16 mouse cellular contexts compared by ENCODE assay signal in the genomic region with DNA sequence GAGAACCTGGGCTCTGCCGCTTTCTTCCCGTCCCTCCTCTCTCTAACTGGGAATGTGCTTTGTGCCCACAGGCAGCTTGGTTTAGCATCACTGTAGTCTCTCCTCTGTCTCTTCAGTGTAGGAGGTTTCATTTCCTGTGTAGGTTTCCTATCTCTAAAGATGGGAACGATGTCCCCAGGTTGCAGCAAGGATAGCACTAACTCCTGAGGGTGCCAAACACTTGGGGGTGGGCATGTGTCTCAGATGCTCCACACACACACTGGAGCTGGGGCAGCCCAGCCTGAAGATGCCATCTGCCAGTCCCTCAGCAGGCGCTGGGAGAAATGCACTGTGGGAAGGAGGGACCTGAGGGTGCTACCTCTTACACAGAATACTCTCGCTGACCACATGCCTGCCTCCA. TPM values are rescaled to one million over a fixed set of nuclear protein-coding genes. Genes with fewer than 3 reads are reported as not detected.
DNase-seq lines count a peak whose midpoint lies in the region; ATAC-seq and TF ChIP-seq lines count a peak whose summit lies in the region.
"Had no signal": no experiment of that assay in that cellular context is flagged by ENCODE, and none has a peak within 500 bp of the region (broad histone marks: within the 10 kb centered on the region; RNA-seq: fewer than 3 reads in every experiment).

No protein-coding gene starts in this region.

- no peak for ATAC-seq in limb, embryonic 12.5 days (ENCODE audit: insufficient number of reproducible peaks, insufficient read depth, low FRiP score, low TSS enrichment, low read depth)
- ATAC-seq in intestine, postnatal 0 days: no peak
- ATAC-seq: forebrain, postnatal 0 days had no signal

- H3K4me1 ChIP-seq in embryonic facial prominence, embryonic 10.5 days: peaks cover 51% of the 10 kb centered on the region
- H3K4me1 ChIP-seq in limb, embryonic 12.5 days (replicated peaks): peaks cover 49% of the 10 kb centered on the region
- H3K4me1 ChIP-seq in intestine, postnatal 0 days (replicated peaks; ENCODE audit: control insufficient read depth, insufficient read depth, low read length): no peaks in the 10 kb centered on the region; the same call in 1 of the 2 replicates
- H3K4me1 ChIP-seq: liver, embryonic 13.5 days had no signal

- TF ChIP-seq CTCF in intestine, postnatal 0 days (IDR thresholded peaks at IDR 0.05; ENCODE audit: low read depth): no peak

- no peak overlapping the region for H3K4me3 ChIP-seq in embryonic facial prominence, embryonic 10.5 days
- no peak overlapping the region for H3K4me3 ChIP-seq in limb, embryonic 12.5 days (replicated peaks)
- no peak overlapping the region for H3K4me3 ChIP-seq in intestine, postnatal 0 days (ENCODE audit: low read depth, low read length)
- H3K4me3 ChIP-seq: embryonic facial prominence, embryonic 13.5 days; liver, embryonic 13.5 days had no signal

- no peaks in the 10 kb centered on the region for H3K27me3 ChIP-seq in embryonic facial prominence, embryonic 10.5 days (replicated peaks; ENCODE audit: low read depth, poor library complexity, severe bottlenecking)
- H3K27me3 ChIP-seq in limb, embryonic 12.5 days: peaks cover 2% of the 10 kb centered on the region; the same call in 1 of the 2 replicates
- no peaks in the 10 kb centered on the region for H3K27me3 ChIP-seq in intestine, postnatal 0 days (replicated peaks; ENCODE audit: control insufficient read depth, insufficient read depth, low read length)
- H3K27me3 ChIP-seq: CH12.LX; embryonic facial prominence, embryonic 13.5 days; liver, embryonic 13.5 days had no signal

- peaks cover 54% of the 10 kb centered on the region for H3K36me3 ChIP-seq in embryonic facial prominence, embryonic 10.5 days (replicated peaks)
- H3K36me3 ChIP-seq in limb, embryonic 12.5 days: peaks cover 33% of the 10 kb centered on the region
- H3K36me3 ChIP-seq in intestine, postnatal 0 days (ENCODE audit: control insufficient read depth, insufficient read depth): peaks cover 5% of the 10 kb centered on the region; the same call in 1 of the 2 replicates

- no peak overlapping the region for H3K4me2 ChIP-seq in limb, embryonic 12.5 days
- no peak overlapping the region for H3K4me2 ChIP-seq in intestine, postnatal 0 days (replicated peaks; ENCODE audit: low read depth)
- H3K4me2 ChIP-seq: embryonic facial prominence, embryonic 13.5 days; liver, embryonic 13.5 days had no signal

- peak; percentile 60 to 62 for DNase-seq in layer of hippocampus, adult 8-10 months (ENCODE audit: low spot score in 2 of 2)
- DNase-seq in layer of hippocampus, postnatal 14 days (ENCODE audit: low spot score in 2 of 2): no peak
- no peak for DNase-seq in embryonic facial prominence, embryonic 10.5 days (ENCODE audit: low spot score)
- peak; percentile 48 to 72 for DNase-seq in frontal cortex, postnatal 14 days (ENCODE audit: low spot score in 2 of 2)
- DNase-seq in yolk sac, embryonic 10.5 days (ENCODE audit: low spot score): no peak
- DNase-seq: cerebellum, adult 9-11 months; forebrain, postnatal 0 days; heart, postnatal 14 days; kidney, adult 11 months; liver, embryonic 13.5 days; midbrain, embryonic 14.5 days; thymus, postnatal 36 days had no signal

- WGBS in embryonic facial prominence, embryonic 10.5 days: 81% methylated on average over 5 of the region's 5 CpGs
- 84% methylated on average over 5 of the region's 5 CpGs for WGBS in limb, embryonic 12.5 days
- 88% methylated on average over 5 of the region's 5 CpGs for WGBS in intestine, postnatal 0 days

- H3K27ac ChIP-seq in embryonic facial prominence, embryonic 10.5 days (replicated peaks): peak overlapping the region; percentile 79
- 0 out of 2 replicates have a peak overlapping the region, but pooled peaks have one; percentile 2 for H3K27ac ChIP-seq in limb, embryonic 12.5 days
- H3K27ac ChIP-seq in intestine, postnatal 0 days (ENCODE audit: low read depth, low read length): no peak overlapping the region
- H3K27ac ChIP-seq: embryonic facial prominence, embryonic 13.5 days; liver, embryonic 13.5 days had no signal

- H3K9ac ChIP-seq in limb, embryonic 12.5 days (replicated peaks): no peak overlapping the region
- H3K9ac ChIP-seq in intestine, postnatal 0 days (ENCODE audit: low read depth, low read length): no peak overlapping the region
- H3K9ac ChIP-seq: embryonic facial prominence, embryonic 13.5 days; forebrain, postnatal 0 days; liver, embryonic 13.5 days had no signal

- H3K9me3 ChIP-seq in embryonic facial prominence, embryonic 10.5 days: no peaks in the 10 kb centered on the region
- no peaks in the 10 kb centered on the region for H3K9me3 ChIP-seq in limb, embryonic 12.5 days
- H3K9me3 ChIP-seq in intestine, postnatal 0 days (ENCODE audit: control insufficient read depth): no peaks in the 10 kb centered on the region
- H3K9me3 ChIP-seq: embryonic facial prominence, embryonic 13.5 days; liver, embryonic 13.5 days had no signal

RNA-seq across cellular contexts. Expression of a gene that starts 56.9 kb away (rescaled TPM):
- total RNA-seq in layer of hippocampus, adult 8-10 months (2022): 10 to 100 TPM; 27.0 to 33.4 (median 28.4) TPM
- 10 to 100 TPM; 26.2 to 27.2 TPM for total RNA-seq in layer of hippocampus, postnatal 14 days (2021)
- polyA plus RNA-seq in embryonic facial prominence, embryonic 10.5 days (2016; fragmentation: Nextera tagmentation; extraction: Ambion mirVana): 26.3 and 26.6 TPM in 2 replicates
- 27.9 and 28.9 TPM in 2 replicates for polyA plus RNA-seq in limb, embryonic 12.5 days (2016; fragmentation: Nextera tagmentation; extraction: Ambion mirVana)
- polyA plus RNA-seq in intestine, postnatal 0 days (2015; fragmentation: Nextera tagmentation; extraction: Ambion mirVana): 16.1 and 16.5 TPM in 2 replicates

Comparison
In these comparisons a context has a peak if more than half of its experiments do, and no peak if none do; other contexts are left out.
1. DNase-seq: peak in layer of hippocampus, adult 8-10 months (2 of 2) and frontal cortex, postnatal 14 days (2 of 2); none in layer of hippocampus, postnatal 14 days (0 of 2), embryonic facial prominence, embryonic 10.5 days (single experiment) and yolk sac, embryonic 10.5 days (single experiment).